Mouse (Mus musculus) heart, postnatal 36 days (tissue): ENCODE results near the gene Pusl1. TPM values are rescaled to one million over a fixed set of nuclear protein-coding genes. Genes with fewer than 3 reads are reported as not detected.

Source experiments
- DNase-seq, 2 experiments: peaks; one replicate each; pipeline ENCODE4 v3.0.0; 2021 to 2022
- intact Hi-C: fragments of 180-260 bp; cut with DNase I; formaldehyde crosslinking; loops from one replicate; pipeline ENCODE4 v1.15.1; 2025
- total RNA-seq, 2 experiments: library from RNA; stranded (reverse); gene quantifications; 2 replicates each; pipeline ENCODE4 v1.2.3; 2021

Pusl1 gene
- total RNA-seq, 2 experiments from 2014 or later, result 12.7 to 13.1 TPM

DNA sequence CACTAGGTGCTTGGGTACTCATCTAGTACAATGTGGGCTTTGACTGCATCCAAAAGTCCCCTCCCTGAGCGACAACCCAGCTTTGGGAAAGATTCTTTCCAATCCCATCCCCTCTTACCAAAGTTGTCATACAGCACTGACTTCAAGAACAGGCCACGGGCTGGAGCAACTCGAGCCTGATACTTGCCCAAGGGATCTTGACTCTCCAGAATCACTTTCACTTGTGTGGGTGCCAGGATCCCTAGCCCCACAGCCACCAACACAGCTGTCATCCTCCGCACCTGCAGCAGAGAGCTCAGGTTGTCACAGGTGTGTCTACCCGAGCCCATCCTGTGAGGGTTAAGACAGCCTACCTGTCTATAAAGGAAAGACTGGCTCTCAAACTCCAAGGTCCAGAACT lies 2.3 kb downstream of the Pusl1 start:
- DNase-seq, result no peak
- intact Hi-C loops, result no loop called here

DNA sequence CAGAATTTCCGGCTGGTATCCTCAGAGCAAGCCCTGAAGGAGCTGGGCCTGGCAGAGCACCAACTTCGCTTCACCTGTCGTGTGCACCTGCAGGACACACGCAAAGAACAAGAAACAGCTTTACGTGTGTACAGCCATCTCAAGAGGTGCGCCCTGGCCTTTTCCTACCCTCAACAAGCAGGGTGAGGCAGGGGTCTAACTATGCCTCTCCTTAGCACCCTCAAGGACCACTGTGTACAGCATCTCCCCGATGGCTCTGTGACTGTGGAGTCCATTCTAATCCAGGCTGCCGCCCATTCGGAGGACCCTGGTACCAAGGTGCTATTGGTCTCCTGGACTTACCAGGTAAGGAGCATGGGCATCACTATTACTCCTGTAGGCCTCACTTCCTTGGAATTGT lies 3.4 kb downstream of the Pusl1 start:
- DNase-seq, result no peak
- intact Hi-C loops, result no loop called here

DNA sequence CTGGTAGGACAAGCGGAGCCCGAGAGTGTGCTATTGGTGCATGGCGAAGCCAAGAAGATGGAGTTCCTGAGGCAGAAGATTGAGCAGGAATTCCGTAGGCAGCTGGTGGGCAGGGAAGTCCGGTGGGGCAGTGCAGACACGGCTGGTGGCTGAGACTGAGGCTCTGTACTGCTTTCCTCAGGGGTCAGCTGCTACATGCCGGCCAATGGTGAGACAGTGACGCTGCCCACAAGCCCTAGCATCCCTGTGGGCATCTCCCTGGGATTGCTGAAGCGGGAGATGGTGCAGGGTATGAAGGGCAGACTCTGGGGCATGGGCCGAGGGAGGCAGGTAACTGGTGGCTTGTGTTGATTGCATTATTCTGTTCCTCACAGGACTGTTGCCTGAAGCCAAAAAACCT lies 3.9 kb downstream of the Pusl1 start:
- intact Hi-C loops, result no loop called here
- DNase-seq, result no peak

DNA sequence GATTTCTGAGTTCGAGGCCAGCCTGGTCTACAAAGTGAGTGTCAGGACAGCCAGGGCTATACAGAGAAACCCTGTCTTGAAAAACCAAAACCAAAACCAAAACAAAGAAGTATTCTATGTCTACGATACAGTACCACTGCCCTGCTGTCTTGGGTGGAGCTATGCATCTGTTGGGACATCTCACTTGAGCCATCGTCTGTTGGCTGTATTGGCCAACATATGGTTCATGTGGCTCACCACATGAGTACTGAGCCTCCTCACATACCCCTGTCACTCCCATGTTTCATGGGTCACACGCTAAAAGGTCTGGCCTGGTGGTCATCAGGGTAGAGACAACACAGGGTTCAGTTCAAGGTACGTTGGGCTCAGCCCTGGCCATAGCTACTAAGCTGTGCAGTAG lies 5.3 kb downstream of the Pusl1 start:
- intact Hi-C loops, result no loop called here
- no peak for DNase-seq

DNA sequence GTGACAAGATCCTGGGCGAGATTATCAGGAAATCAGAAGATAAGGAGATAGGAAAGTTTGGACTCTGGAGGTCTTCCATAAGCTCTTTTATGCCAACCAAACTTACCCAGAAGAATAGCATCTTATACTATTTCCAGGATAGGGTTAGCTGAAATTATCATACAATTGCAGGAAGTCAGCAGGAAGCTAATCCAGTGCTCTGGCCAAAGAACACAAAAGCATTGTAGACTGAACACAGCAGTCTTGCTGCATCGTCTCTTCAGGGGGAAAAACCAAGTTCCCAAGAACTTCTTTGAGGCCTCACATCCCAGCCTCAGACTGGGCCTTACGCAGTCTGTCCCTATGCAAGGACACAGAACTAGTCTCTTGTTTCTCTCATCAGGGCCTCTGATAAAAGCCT lies 8.0 kb downstream of the Pusl1 start:
- DNase-seq, result no peak
- intact Hi-C loops, result no loop called here

DNA sequence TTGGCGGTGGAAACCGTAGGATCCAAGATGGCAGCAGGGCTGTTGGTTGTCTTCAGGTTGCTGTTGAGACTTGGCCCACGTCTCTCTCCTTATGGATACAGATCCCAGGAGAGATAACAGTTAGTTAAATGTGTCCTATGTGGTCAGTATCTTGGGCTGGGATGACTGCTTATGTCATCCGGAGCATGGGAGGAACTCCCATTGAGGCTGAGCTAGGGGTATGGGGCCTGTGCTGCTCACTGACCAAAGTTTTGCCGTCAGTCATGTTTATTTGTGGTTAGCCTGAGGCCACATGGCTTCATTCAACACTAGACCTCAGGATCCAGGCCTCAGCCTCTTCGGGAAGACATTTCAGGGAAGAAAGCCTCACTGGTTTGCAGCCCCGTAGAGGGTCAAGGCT lies 20.2 kb downstream of the Pusl1 start:
- no peak for DNase-seq
- intact Hi-C loops, result loop anchor here (1.0 kb wide), 1 partner anchor 20 kb away; the partner anchor contains the start of genes Acap3 and Pusl1

DNA sequence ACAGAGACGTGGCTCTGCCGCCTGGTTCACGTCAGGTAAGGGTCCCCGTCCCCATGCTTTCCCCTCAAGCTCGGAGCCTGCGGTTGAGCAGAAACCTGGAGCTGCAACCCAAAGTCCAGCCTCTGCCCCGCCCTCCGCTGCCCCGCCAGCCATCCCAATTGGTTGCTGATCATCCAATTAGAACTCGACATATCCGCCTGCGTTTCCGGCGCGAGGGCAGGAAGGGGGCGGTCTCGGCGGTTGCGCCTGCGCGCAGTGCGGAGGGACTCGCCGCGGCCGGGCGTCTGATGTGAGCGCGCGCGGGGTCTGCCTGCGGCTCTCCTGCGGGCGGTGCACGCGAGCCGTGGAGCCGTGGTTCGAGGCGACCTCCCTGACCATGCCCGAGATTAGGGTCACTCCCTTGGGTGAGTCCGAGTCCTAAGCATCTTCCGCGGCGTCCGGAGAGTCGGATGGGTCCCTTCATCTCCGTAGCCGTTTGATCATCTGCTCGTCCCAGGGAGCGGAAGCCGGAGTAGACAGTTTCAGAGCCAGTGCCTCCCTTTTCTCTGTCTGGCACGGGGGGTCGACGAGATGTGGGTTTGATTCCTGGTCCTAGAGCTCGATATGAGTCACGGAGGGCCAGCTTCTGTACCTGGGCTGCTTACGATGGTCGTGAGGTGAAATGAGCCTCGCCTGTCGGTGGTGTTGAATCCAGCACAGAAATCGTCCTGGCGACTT lies 22.1 kb downstream of the Pusl1 start, which contains the start of the genes Cptp and Ints11:
TSS of gene Cptp (minus strand) at position 124 of the 717 bp plus-strand sequence.
TSS of gene Ints11 (plus strand) at position 230 of the 717 bp plus-strand sequence.
- peak; percentile 96 for DNase-seq
- intact Hi-C loops, result no loop called here

DNA sequence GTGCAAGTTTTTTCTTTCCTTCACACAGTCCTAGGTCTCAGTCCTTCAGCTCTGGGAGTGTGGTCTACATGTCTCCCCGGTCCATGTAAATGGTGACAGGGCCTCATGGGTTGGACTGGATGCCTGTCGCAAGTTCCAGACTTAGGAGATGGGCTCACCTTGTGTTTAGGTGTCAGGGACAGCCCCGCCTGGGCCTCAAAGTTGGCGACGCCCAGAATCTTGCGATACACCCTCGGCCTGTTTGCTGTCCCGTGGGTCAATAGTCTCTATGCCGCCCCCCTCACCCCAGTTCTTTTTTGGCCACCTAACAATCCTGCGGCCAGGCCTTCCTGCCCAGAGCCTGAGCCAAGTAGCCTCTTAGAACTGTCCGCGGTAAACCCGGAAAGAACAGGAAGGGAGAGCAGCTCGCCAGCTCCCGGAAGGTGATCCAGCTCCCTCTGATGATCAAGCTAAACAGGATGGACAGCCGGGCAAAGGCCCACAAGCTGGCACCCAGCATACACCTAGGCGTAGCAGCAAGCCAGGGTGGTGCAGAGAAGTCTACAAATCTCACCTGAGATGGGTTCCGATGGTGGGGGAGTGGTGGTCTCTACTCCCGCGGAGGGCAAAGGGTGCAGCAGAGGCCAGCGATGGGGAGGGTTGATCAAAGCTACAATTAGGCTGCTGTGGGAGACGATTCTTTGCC lies 22.8 kb downstream of the Pusl1 start:
- peak in 1 of 2 experiments; percentile 30 for DNase-seq
- intact Hi-C loops, result loop anchor here (1.0 kb wide), 1 partner anchor 75 kb away; the partner anchor contains the start of gene Ube2j2

DNA sequence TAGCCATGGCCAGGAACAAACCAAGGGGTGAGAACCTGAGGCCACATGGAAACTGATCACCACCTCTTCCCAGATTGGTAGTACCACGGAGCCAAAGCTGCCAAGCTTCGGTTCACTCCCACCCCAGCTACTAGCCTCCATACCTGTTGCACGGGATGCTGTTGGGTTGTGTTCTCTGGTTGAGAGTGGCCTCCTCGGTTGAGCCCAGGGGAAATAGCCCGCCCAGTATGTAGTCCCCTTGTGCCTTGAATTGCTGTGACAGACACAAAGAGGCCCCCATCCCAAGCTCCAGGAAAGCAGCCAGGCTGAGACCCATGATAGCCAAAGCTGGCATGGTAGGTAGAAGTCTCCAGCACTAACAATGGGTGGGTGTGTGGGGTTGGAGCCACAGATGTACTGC lies 28.6 kb downstream of the Pusl1 start, which contains the start of gene Tas1r3:
TSS of gene Tas1r3 (minus strand) at position 362 of the 400 bp plus-strand sequence.
- intact Hi-C loops, result no loop called here
- DNase-seq, result no peak

DNA sequence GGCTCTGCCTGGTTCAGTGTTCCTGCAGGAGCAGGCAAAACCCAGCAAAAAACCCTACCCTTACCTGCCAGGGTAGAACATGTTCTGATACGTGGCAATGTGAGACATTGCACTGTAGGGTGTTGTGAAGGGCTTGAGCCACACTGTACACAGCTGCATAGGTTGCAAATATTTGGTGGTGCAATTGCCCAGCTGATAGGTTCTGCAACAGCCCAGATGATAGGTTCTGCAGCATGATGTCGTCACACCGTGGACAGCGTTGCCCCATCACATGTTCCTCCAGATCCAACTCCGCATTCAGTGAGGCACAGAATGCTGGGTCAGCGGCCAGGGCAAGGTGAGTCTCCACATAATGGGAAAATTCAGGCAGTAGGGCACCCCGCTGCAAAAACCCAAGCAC lies 29.8 kb downstream of the Pusl1 start:
- no peak for DNase-seq
- intact Hi-C loops, result no loop called here

DNA sequence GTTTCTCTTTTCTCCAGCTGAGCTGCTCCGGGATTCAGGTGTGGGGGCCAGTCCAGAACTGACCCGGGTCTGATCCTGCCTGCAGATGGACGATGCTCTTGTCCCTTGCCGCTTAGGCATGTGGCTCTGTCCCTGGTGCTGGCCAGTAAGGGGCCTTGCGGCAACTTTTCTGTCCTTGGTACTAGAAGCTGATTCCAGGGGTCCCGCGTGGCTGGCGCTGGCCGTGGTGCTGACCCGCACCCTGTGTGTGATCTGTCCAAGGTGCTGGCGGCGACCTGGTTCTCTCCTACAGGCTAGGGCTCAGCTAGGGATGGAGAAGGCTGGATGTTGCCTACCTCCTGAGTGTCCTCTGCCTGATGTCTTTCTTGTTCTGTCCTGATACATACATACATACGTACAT lies 32.3 kb downstream of the Pusl1 start:
- DNase-seq, result peak in 1 of 2 experiments; percentile 56
- intact Hi-C loops, result no loop called here

DNA sequence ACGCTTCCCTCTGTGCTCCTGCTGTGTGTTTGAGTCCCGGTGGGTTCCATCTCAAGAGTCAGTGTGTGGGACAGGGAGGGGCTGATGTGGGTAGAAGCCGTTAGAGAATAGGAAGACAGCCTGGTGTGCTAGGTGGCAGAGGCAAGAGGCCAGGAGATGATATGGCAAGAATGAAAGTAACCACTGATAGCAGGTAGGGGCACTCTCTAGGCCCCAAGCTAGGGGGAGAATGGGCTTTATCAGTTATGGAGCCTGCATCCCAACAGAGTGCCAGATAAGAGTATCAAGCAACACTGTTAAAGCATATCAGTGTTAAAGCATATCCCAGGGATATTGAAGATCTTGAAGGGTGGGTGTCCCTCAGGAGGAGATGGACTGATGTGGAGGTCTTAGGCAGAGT lies 34.7 kb downstream of the Pusl1 start:
- intact Hi-C loops, result no loop called here
- no peak for DNase-seq

DNA sequence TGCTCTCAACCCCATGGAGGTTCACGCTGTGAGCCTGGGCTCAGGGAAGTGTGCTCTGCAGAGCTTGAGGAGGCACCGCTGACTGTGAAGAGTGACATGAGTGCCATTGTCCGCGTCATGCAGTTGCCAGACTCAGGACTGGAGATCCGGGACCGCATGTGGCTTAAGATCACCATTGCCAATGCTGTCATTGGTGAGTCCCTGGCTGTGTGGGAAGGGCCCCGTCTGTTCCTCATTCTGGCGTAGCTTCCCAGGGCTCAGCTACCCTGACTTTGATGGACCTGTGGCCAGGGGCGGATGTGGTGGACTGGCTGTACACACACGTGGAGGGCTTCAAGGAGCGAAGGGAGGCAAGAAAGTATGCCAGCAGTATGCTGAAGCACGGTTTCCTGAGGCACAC lies 35.5 kb downstream of the Pusl1 start:
- DNase-seq, result no peak
- intact Hi-C loops, result no loop called here

DNA sequence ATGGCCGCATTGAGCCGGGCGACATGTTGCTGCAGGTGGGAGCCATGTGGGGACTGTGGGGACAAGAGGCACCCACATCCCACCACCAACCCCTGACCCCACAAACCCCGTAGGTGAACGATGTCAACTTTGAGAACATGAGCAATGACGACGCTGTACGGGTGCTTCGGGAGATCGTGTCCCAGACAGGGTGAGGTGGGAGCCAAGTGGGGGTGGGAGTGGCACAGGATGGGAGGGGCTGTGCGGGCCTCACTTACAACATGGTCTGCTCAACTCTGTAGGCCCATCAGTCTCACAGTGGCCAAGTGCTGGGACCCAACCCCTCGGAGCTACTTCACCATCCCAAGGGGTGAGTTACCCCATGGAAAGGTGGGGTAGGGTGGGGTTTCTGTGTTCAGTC lies 36.6 kb downstream of the Pusl1 start:
- DNase-seq, result no peak
- intact Hi-C loops, result no loop called here

DNA sequence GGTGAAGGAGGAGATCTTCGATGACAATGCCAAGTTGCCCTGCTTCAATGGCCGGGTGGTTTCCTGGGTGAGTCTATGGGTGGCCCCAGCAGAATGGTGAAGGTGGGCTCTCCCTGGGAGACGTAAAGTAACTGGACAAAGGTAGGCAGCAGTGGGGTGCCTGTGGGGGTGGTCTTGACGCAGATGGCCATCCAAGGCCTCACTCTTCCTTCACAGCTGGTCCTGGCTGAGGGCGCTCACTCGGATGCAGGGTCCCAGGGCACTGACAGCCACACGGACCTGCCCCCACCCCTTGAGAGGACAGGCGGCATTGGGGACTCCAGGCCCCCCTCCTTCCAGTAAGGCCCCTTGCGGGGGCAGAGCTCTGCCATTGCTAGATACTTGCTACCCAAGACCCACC lies 38.2 kb downstream of the Pusl1 start:
- DNase-seq, result no peak
- intact Hi-C loops, result no loop called here

DNA sequence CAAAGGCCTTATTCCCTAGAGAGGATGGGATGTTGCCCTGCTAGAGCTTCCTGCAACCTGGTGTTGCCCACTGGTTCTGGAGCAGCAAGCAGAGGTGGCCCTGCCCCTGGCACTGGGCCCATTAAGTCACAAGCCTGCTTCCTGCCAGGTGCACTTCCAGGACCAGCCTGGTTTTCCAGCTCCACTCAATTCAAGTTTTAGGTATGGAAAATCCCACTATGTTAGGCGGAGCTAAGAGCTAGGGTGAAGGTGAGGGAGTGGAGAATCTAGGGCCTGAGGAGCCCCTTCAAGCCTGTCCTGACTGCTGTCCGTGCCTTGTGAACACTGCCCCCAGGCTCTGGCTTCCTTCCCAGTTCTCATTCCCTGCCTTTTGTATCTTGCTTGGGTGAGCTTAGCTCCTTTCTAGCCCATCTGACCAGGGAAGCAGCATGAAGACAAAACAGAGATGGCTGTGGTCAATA lies 39.6 kb downstream of the Pusl1 start:
- peak in 1 of 2 experiments; percentile 38 for DNase-seq

DNA sequence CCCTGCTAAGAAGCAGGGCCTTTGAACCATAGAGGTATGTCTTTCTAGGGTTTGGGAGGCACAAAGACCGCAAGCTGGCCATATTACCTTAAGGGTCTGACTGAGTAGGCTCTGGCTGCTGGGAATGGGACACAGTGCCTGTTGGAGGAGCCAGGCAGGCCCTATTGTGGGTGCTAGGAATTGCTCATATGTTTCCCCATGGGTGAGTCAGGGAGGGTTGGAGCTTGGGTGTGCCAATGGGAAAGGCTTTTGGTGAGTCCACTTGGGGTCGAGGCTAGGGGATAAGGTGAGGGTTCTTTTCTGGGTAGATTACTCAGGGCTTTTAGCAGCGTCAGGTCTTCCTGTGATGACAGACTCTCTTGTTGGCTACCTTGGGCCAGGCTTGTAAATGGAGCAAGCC lies 40.2 kb downstream of the Pusl1 start:
- intact Hi-C loops, result no loop called here
- no peak for DNase-seq

More for the DNA sequence above, 39.6 kb downstream of the Pusl1 start:
- intact Hi-C loops, result no loop called here

DNA sequence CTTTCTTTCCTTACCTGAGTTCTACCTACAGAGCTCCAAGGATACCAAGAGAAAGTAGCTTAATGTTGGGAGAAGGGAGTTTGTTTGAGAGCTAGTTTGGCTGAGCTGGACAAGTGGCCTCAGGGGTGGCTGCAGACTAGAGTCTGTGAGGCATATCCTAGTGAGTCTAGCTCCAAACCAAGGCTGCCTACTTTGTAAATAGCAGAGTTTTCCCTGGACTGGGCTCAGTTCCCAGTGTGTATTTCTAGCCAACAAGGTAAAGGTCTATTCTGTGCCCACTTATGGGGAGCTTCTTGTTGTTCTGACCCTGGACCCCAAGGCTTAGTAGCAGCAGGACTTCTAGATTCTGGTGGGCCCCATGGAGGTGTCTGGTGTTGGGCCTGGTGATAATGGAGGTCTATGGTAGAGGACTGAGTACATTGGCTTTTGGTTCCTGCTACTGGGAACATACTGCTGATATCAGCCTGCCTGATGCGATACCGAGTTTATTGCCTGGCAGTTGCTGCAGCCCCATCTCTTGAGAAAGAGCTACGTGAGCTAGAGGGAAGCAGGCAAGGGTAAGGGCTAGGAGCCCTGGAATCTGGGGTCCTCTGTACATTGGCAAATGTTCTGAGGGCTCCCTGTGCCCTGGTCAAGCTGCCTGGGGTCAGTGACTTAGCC lies 41.7 kb downstream of the Pusl1 start:
- intact Hi-C loops, result no loop called here
- DNase-seq, result no peak

DNA sequence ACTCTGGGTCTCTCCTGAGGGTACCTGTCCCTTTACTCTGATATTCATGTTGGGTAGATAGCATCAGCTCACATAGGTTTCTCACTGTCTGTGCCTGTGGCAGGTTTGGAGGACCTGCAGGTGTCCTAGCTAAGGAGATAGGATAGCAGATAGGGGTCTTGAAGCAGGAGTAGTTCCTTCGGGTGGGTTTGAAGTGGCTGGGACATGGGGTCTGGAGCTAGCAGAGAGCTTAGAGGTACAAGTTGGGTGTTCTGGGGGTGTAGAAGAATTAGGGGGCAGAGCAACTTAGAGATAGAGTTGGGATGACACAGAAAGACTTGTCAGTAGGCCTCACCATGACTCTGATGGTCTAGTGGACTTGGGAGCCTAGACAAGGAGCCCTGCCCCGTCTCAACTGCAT lies 42.2 kb downstream of the Pusl1 start:
- intact Hi-C loops, result no loop called here
- DNase-seq, result no peak

DNA sequence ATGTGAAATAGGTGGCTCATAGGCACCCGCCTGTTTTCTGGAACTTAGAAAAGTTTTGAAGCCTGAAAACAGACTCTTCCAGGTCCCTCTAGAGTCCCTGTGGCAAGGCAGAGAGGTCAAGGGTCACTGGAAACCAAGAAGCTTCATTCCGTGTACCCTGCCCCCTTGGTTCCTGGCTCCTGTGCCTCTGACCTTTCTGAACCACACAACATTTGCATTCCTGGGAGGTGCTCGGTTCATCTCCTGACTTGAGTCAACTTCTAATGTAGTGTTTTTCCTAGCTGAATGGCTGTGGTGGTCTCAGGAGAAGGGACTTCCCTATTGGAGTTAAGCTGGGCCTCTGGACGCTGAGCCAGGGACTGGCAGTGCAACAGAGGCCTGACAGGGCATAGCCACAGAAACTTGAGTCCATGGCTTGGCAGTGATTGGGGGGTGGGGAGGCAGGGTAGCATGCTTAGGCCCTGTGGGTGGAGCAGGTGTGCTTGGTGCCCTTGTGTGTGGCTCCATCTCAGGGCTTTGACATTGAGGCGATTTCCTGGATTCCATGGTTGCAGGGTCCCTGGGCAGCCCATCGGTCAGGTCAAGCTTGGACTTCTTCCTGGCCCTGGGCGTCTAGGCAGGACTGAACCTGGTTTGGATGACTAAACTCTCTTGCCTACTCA lies 43.0 kb downstream of the Pusl1 start:
- no peak for DNase-seq
- intact Hi-C loops, result no loop called here
